Mouse (Mus musculus) G1E (cell line): ENCODE data around the gene Psmc3ip. TPM values are rescaled to one million over a fixed set of nuclear protein-coding genes. Genes with fewer than 3 reads are reported as not detected.

Source experiments
- ATAC-seq: 2 replicates; pipeline ENCODE4 v1.8.0; 2016; ENCODE audit warnings: mild to moderate bottlenecking; ENCODE audit not compliant: insufficient number of reproducible peaks, poor library complexity, low FRiP score, severe bottlenecking; ENCODE audit errors: extremely low read depth
- DNase-seq: peaks from one replicate; pipeline ENCODE4 v3.0.0; 2012; ENCODE audit warnings: low spot score
- H3K27me3 ChIP-seq: 2 replicates; pipeline ENCODE4 v1.6.1; 2012; ENCODE audit warnings: mild to moderate bottlenecking, low read length, inconsistent platforms; ENCODE audit not compliant: insufficient read depth
- H3K36me3 ChIP-seq: replicated peaks from 2 replicates; pipeline ENCODE3; 2012; ENCODE audit warnings: mild to moderate bottlenecking, inconsistent platforms
- H3K4me1 ChIP-seq: 2 replicates; pipeline ENCODE4 v1.6.1; 2012; ENCODE audit warnings: low read depth, low read length, inconsistent platforms, mixed read lengths; ENCODE audit not compliant: insufficient read depth
- H3K4me3 ChIP-seq: 2 replicates; pipeline ENCODE4 v1.5.1; 2012; ENCODE audit warnings: low read depth, mild to moderate bottlenecking, inconsistent platforms, low read length, moderate library complexity, mixed read lengths
- H3K9me3 ChIP-seq: replicated peaks from 2 replicates; pipeline ENCODE4 v1.6.1; 2012; ENCODE audit warnings: inconsistent platforms
- CTCF ChIP-seq: IDR thresholded peaks from 2 replicates; pipeline ENCODE4 v1.5.1; 2012; ENCODE audit warnings: low read depth, low read length, inconsistent platforms, mixed read lengths
- GATA1 ChIP-seq: IDR thresholded peaks from 2 replicates; pipeline ENCODE4 v1.6.1; 2012; ENCODE audit warnings: borderline replicate concordance, low read length, inconsistent platforms, mixed read lengths
- GATA2 ChIP-seq: IDR thresholded peaks from 2 replicates; pipeline ENCODE4 v1.6.1; 2012; ENCODE audit warnings: low read depth, low read length, inconsistent platforms, borderline replicate concordance
- POLR2AphosphoS5 ChIP-seq: IDR thresholded peaks from 2 replicates; pipeline ENCODE4 v1.6.1; 2012; ENCODE audit warnings: low read depth, low read length, inconsistent platforms; ENCODE audit not compliant: insufficient replicate concordance
- TAL1 ChIP-seq: conservative IDR thresholded peaks from 2 replicates; pipeline ENCODE4 v1.6.1; 2012; ENCODE audit warnings: low read depth, low read length, inconsistent platforms, mixed read lengths
- polyA plus RNA-seq: library from polyadenylated mRNA; stranded (reverse); fragments of >175 nt; gene quantifications from 2 replicates; pipeline ENCODE4 v1.2.3, GENCODE M21; 2012
- total RNA-seq, 2 experiments: library from RNA; stranded (forward) in 1 of 2; stranded (reverse) in 1 of 2; fragments of 200-1000 nt in 1 of 2; fragments of >200 nt in 1 of 2; fragmentation: Nextera tagmentation in 1 of 2; gene quantifications; 2 replicates each; pipeline ENCODE4 v1.2.3; 2014 to 2017

The Psmc3ip gene
- total and polyA plus RNA-seq, 3 experiments, result 11.1 to 29.8 (median 20.6) TPM

DNA sequence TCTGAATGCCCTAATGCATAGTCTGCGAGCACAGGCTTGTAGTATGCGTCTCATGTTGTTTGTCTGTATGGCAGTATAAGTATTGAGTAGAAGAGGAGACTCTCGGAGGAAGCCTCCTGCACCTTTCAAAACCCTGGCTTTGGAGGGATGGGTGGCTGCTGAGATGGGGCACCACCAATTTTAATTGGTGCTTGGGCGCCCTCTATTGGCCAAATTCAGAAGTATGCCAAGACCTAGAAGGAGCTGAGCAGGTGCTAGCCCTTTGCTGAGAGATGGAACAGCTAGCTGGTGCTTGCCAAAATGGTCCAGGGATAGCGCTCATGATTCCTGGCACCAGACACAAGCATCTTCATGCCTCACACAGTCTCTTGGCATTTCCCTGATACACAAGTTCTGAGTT lies 37.4 kb downstream of the Psmc3ip start:
- H3K9me3 ChIP-seq, result no peaks in the 10 kb centered on the region; the same call in 1 of the 2 replicates
- peaks cover 47% of the 10 kb centered on the region for H3K4me1 ChIP-seq
- H3K27me3 ChIP-seq, result no peaks in the 10 kb centered on the region
- no peak overlapping the region for H3K4me3 ChIP-seq
- TF ChIP-seq GATA1, result no peak
- no peak for TF ChIP-seq TAL1
- peak; percentile 39; the same call in 1 of the 2 replicates for TF ChIP-seq CTCF
- DNase-seq, result peak; percentile 67
- ATAC-seq, result no peak
- H3K36me3 ChIP-seq, result peaks cover 97% of the 10 kb centered on the region

DNA sequence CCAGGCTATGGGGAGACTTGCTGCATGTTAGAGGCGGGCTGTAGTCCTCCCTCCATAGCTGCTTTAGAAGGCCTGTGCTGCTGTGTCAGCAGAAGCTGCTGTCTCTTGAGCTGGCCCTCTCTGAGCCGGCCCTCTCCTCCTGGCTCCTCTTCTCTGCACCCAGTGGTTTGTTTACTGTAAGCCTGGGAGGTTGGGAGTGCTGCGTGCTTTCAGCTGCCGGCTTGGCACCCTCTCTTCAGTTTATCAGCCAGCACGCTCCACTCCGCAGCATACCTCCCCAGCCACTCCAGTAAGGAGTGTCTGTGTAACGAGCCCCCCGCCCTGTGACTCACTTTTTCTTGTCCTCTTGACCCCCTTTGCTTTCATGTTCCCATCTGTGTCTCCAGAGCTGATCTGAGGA lies 38.4 kb downstream of the Psmc3ip start:
- Histone ChIP-seq H3K27me3 (no peaks in the 10 kb centered on the region), H3K4me1 (peaks cover 39% of the 10 kb centered on the region), H3K4me3 (no peak overlapping the region), H3K9me3 (no peaks in the 10 kb centered on the region; the same call in 1 of the 2 replicates), H3K36me3 (peaks cover 97% of the 10 kb centered on the region)
- TF ChIP-seq GATA2 (no peak), GATA1 (no peak), POLR2AphosphoS5 (no peak), CTCF (no peak), TAL1 (no peak)
- no peak for DNase-seq
- ATAC-seq, result no peak

DNA sequence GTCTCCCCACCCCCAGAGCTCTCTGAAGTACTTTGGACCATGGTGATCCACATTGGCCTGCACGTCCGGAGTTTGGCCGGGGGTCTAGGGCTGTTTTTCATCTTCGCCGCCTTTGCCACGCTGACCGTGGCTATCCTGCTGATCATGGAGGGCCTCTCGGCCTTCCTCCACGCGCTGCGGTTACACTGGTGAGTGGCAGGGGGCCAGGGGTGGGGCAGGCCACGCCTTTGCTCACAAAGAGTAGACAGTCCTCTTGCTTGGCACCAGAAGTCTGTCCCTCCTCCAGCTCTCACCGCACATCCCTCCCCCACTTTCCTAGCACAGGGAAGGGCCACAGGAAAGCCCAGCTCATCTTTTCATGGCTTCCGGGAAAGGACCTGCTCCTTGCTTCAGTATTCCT lies 39.8 kb downstream of the Psmc3ip start:
- H3K9me3 ChIP-seq, result no peaks in the 10 kb centered on the region; the same call in 1 of the 2 replicates
- H3K27me3 ChIP-seq, result no peaks in the 10 kb centered on the region
- H3K4me1 ChIP-seq, result peaks cover 35% of the 10 kb centered on the region
- ATAC-seq (no peak), DNase-seq (no peak)
- no peak overlapping the region for H3K4me3 ChIP-seq
- H3K36me3 ChIP-seq, result peaks cover 99% of the 10 kb centered on the region
- TF ChIP-seq CTCF (no peak), GATA2 (no peak), TAL1 (no peak), POLR2AphosphoS5 (no peak), GATA1 (no peak)

DNA sequence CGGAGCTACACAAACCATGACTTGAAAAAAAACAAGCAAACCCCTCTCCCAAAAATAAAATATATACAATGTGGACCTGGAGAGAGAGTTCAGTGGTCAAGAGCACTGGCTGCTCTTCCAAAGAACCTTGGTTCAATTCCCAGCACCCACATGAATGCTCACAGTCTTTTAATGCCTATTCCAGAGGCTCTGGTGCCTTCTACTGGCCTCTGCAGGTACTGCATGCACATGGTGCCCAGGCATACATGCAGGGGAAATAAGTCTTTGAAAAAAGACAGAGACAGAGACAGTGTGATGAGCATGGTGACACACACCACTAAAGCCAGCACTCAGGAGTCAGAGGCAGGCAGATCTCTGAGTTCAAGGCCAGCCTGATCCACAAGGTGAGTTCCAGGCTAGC lies 41.3 kb downstream of the Psmc3ip start:
- H3K27me3 ChIP-seq, result no peaks in the 10 kb centered on the region
- ATAC-seq (no peak), DNase-seq (no peak)
- H3K4me1 ChIP-seq, result peaks cover 32% of the 10 kb centered on the region
- H3K36me3 ChIP-seq, result peaks cover 99% of the 10 kb centered on the region
- no peak overlapping the region for H3K4me3 ChIP-seq
- TF ChIP-seq GATA1 (no peak), GATA2 (no peak), POLR2AphosphoS5 (no peak), TAL1 (no peak), CTCF (no peak)
- no peaks in the 10 kb centered on the region; the same call in 1 of the 2 replicates for H3K9me3 ChIP-seq

DNA sequence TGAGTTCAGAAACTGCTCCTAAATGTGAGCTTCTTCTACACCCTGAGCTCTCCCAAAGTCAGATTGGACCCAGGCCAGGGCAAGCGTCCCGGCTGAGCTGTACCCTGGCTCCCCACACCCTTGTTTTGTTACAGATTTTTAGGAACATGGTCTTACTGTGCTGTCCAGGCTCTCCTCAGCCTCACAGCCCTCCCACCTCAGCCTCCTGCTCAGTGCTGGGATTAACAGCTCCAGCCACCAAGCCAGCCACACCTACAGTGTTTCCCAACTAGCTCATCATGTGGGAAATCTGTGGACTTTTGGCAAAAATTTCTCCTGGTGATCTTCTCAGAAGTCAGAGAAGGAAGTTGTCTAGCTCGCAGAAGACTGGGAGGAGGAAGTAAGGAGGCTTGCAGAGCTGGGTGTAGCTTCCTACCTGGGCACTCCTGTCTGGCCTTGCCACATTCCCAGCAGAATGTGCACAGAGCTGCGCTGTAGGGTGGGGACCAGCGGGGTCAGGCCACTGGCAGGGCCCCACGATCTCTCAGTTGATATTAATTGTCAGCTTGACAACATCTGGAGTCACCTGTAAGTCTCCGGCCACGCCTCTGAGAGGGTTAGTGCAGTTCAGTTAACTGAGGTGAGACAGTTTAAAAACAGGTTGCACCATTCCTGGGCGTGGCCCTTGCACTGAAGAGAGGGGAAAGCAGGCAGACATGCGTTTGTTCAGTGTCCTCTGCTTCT lies 42.3 kb downstream of the Psmc3ip start:
- DNase-seq (no peak), ATAC-seq (no peak)
- peaks cover 98% of the 10 kb centered on the region for H3K36me3 ChIP-seq
- no peak overlapping the region for H3K4me3 ChIP-seq
- no peaks in the 10 kb centered on the region; the same call in 1 of the 2 replicates for H3K9me3 ChIP-seq
- no peak for TF ChIP-seq GATA1
- no peak for TF ChIP-seq POLR2AphosphoS5
- no peak for TF ChIP-seq GATA2
- no peak for TF ChIP-seq CTCF
- no peak for TF ChIP-seq TAL1
- H3K4me1 ChIP-seq, result peaks cover 24% of the 10 kb centered on the region
- no peaks in the 10 kb centered on the region for H3K27me3 ChIP-seq

DNA sequence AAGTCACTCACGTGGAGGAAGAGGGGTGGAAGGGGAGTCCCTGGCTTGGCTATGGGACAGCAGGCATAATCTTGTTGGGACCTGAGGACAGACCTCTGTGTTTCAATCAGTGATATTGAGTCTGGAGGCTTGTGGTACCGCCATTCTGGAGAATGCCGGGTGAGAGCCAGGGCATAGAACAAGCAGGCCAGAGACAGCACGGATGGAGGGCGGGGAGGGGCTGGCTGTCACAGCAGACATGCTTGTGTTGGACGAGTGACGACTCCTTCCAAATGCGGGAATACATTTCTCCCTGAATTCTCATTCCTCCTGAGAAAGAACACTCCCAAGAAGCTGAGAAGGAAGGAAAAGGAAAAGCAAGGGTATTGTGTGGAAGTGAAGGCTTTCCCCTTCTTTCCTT lies 43.6 kb downstream of the Psmc3ip start:
- Histone ChIP-seq H3K36me3 (peaks cover 98% of the 10 kb centered on the region), H3K27me3 (no peaks in the 10 kb centered on the region), H3K4me3 (no peak overlapping the region), H3K9me3 (no peaks in the 10 kb centered on the region; the same call in 1 of the 2 replicates), H3K4me1 (peaks cover 17% of the 10 kb centered on the region)
- DNase-seq (no peak), ATAC-seq (no peak)
- no peak for TF ChIP-seq CTCF
- no peak for TF ChIP-seq TAL1
- TF ChIP-seq GATA2, result no peak
- TF ChIP-seq POLR2AphosphoS5, result no peak
- no peak for TF ChIP-seq GATA1

DNA sequence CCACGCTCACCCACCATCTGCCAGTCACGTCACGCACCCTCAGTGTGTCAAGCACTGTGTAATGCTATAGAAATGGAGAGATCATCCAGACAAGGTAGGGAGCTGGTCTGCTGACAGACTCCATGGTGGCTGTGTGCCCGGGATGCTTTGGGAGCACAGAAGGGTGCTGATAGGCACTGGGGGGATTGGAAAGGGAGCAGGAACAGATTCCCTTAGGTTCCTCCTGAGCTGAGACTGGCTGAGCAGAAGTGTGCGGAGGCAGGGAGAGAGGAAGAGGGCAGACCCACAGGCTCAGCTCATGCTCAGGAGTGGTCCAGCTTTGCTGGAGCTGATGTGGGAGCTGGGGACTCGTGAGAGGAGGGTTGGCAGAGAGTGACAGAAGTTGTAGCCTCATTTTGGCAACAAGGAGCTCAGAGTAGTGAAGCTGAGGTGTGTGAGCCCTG lies 44.2 kb downstream of the Psmc3ip start:
- ATAC-seq (no peak), DNase-seq (no peak)
- Histone ChIP-seq H3K4me3 (no peak overlapping the region), H3K4me1 (peaks cover 17% of the 10 kb centered on the region), H3K27me3 (no peaks in the 10 kb centered on the region), H3K36me3 (peaks cover 98% of the 10 kb centered on the region), H3K9me3 (no peaks in the 10 kb centered on the region; the same call in 1 of the 2 replicates)
- TF ChIP-seq GATA1 (no peak), TAL1 (no peak), CTCF (no peak), POLR2AphosphoS5 (no peak), GATA2 (no peak)
